Mouse (Mus musculus) MEL (cell line): ENCODE results near the gene Cabp2. TPM values are rescaled to one million over a fixed set of nuclear protein-coding genes. Genes with fewer than 3 reads are reported as not detected.

Source experiments
- DNase-seq: peaks from one replicate; pipeline ENCODE4 v3.0.0; 2011; ENCODE audit warnings: low read depth, low spot score
- H3K27ac ChIP-seq: 2 replicates; pipeline ENCODE4 v1.5.1; 2012; ENCODE audit warnings: low read depth, mild to moderate bottlenecking, control low read depth, low read length, moderate library complexity; ENCODE audit not compliant: control insufficient read depth
- H3K27me3 ChIP-seq, 2 experiments: fragments of 150-350 bp in 1 of 2; sonication (generic) in 1 of 2; 2 replicates each; pipeline ENCODE4 v1.6.1; 2012; ENCODE audit warnings: low read length in 2 of 2, mild to moderate bottlenecking in 2 of 2, improper control_type of control experiment in 1 of 2, moderate library complexity in 1 of 2; ENCODE audit not compliant: insufficient read depth in 2 of 2, control insufficient read depth in 1 of 2
- H3K36me3 ChIP-seq, 2 experiments: 2 replicates each; pipeline ENCODE4 v1.6.1; 2012 to 2014; ENCODE audit warnings: low read length in 2 of 2, improper control_type of control experiment in 1 of 2, inconsistent platforms in 1 of 2, mild to moderate bottlenecking in 1 of 2; ENCODE audit not compliant: insufficient read depth in 2 of 2, control insufficient read depth in 1 of 2
- H3K4me1 ChIP-seq, 2 experiments: fragments of 150-350 bp in 1 of 2; sonication (generic) in 1 of 2; 2 replicates each; pipeline ENCODE4 v1.6.1; 2012; ENCODE audit warnings: low read length in 2 of 2, improper control_type of control experiment in 1 of 2, mild to moderate bottlenecking in 1 of 2; ENCODE audit not compliant: insufficient read depth in 2 of 2, control insufficient read depth in 1 of 2
- H3K4me3 ChIP-seq, 2 experiments: fragments of 150-350 bp in 1 of 2; sonication (generic) in 1 of 2; 2 replicates each; pipeline ENCODE4 v1.5.1; 2012; ENCODE audit warnings: low read depth in 2 of 2, low read length in 2 of 2, mild to moderate bottlenecking in 2 of 2, moderate library complexity in 2 of 2, control low read depth in 1 of 2, improper control_type of control experiment in 1 of 2; ENCODE audit not compliant: control insufficient read depth in 1 of 2, insufficient read depth in 1 of 2
- H3K79me2 ChIP-seq: 2 replicates; pipeline ENCODE4 v1.6.1; 2012; ENCODE audit warnings: mild to moderate bottlenecking, low read length, moderate library complexity; ENCODE audit not compliant: control insufficient read depth, poor library complexity, insufficient read depth
- H3K9ac ChIP-seq: 2 replicates; pipeline ENCODE4 v1.6.1; 2012; ENCODE audit warnings: low read depth, mild to moderate bottlenecking, control low read depth, low read length, moderate library complexity; ENCODE audit not compliant: control insufficient read depth, poor library complexity, severe bottlenecking
- H3K9me3 ChIP-seq: fragments of 150-350 bp; sonication (generic); replicated peaks from 2 replicates; pipeline ENCODE4 v1.6.1; 2012; ENCODE audit warnings: mild to moderate bottlenecking, low read length, improper control_type of control experiment, moderate library complexity; ENCODE audit not compliant: insufficient read depth
- BHLHE40 ChIP-seq: IDR thresholded peaks from 2 replicates; pipeline ENCODE4 v1.6.1; 2012; ENCODE audit warnings: low read depth, mild to moderate bottlenecking, inconsistent platforms, low read length, improper control_type of control experiment, borderline replicate concordance
- CHD2 ChIP-seq: IDR thresholded peaks from 2 replicates; pipeline ENCODE4 v1.6.1; 2011; ENCODE audit warnings: low read length, improper control_type of control experiment
- CTCF ChIP-seq, 3 experiments: IDR thresholded peaks in 2 of 3; conservative IDR thresholded peaks in 1 of 3; 2 replicates each; pipeline ENCODE4 v1.5.1; 2011 to 2012; ENCODE audit warnings: low read length in 3 of 3, low read depth in 2 of 3, mild to moderate bottlenecking in 2 of 3, improper control_type of control experiment in 1 of 3, inconsistent platforms in 1 of 3, mixed read lengths in 1 of 3, moderate library complexity in 1 of 3; ENCODE audit not compliant: control insufficient read depth in 1 of 3, insufficient read depth in 1 of 3, poor library complexity in 1 of 3, severe bottlenecking in 1 of 3
- E2F4 ChIP-seq: IDR thresholded peaks from 2 replicates; pipeline ENCODE4 v1.6.1; 2011; ENCODE audit warnings: low read depth, low read length, improper control_type of control experiment, borderline replicate concordance
- ETS1 ChIP-seq: IDR thresholded peaks from 2 replicates; pipeline ENCODE4 v1.6.1; 2012; ENCODE audit warnings: low read depth, mild to moderate bottlenecking, inconsistent platforms, low read length, improper control_type of control experiment, moderate library complexity
- GATA1 ChIP-seq: IDR thresholded peaks from 2 replicates; pipeline ENCODE4 v1.6.1; 2011; ENCODE audit warnings: low read depth, low read length, improper control_type of control experiment
- HCFC1 ChIP-seq: IDR thresholded peaks from 2 replicates; pipeline ENCODE4 v1.6.1; 2012; ENCODE audit warnings: low read depth, mild to moderate bottlenecking, inconsistent platforms, low read length, improper control_type of control experiment, moderate library complexity
- MAZ ChIP-seq: IDR thresholded peaks from 2 replicates; pipeline ENCODE4 v1.6.1; 2012; ENCODE audit warnings: low read depth, mild to moderate bottlenecking, inconsistent platforms, low read length, improper control_type of control experiment
- MEF2A ChIP-seq: IDR thresholded peaks from 2 replicates; pipeline ENCODE4 v1.6.1; 2014; ENCODE audit warnings: low read depth, mild to moderate bottlenecking, inconsistent platforms, low read length, improper control_type of control experiment; ENCODE audit not compliant: poor library complexity, insufficient replicate concordance, severe bottlenecking; ENCODE audit errors: extremely low read depth
- MXI1 ChIP-seq: IDR thresholded peaks from 2 replicates; pipeline ENCODE4 v1.6.1; 2011; ENCODE audit warnings: mild to moderate bottlenecking, low read depth, low read length, improper control_type of control experiment
- MYB ChIP-seq: IDR thresholded peaks from 2 replicates; pipeline ENCODE4 v1.6.1; 2011; ENCODE audit warnings: mild to moderate bottlenecking, low read depth, low read length, improper control_type of control experiment
- MYC ChIP-seq: IDR thresholded peaks from 2 replicates; pipeline ENCODE4 v1.6.1; 2011; ENCODE audit warnings: low read depth, mild to moderate bottlenecking, low read length, improper control_type of control experiment, moderate library complexity
- NELFE ChIP-seq: IDR thresholded peaks from 2 replicates; pipeline ENCODE4 v1.6.1; 2011; ENCODE audit warnings: low read depth, low read length, improper control_type of control experiment
- NRF1 ChIP-seq: IDR thresholded peaks from 2 replicates; pipeline ENCODE4 v1.6.1; 2014; ENCODE audit warnings: low read depth, mild to moderate bottlenecking, inconsistent platforms, low read length, improper control_type of control experiment, moderate library complexity; ENCODE audit not compliant: poor library complexity, insufficient read depth, severe bottlenecking
- POLR2A ChIP-seq, 2 experiments: IDR thresholded peaks; 2 replicates each; pipeline ENCODE4 v1.6.1; 2011 to 2012; ENCODE audit warnings: low read length in 2 of 2, mild to moderate bottlenecking in 2 of 2, control low read depth in 1 of 2, improper control_type of control experiment in 1 of 2, low read depth in 1 of 2, moderate library complexity in 1 of 2; ENCODE audit not compliant: control insufficient read depth in 1 of 2, insufficient read depth in 1 of 2, poor library complexity in 1 of 2
- POLR2AphosphoS2 ChIP-seq: IDR thresholded peaks from 2 replicates; pipeline ENCODE4 v1.6.1; 2011; ENCODE audit warnings: low read length, improper control_type of control experiment
- POLR2AphosphoS5 ChIP-seq: IDR thresholded peaks from 2 replicates; pipeline ENCODE4 v1.6.1; 2012; ENCODE audit warnings: low read depth, borderline replicate concordance, mild to moderate bottlenecking, inconsistent platforms, low read length, moderate library complexity, mixed read lengths
- RAD21 ChIP-seq: IDR thresholded peaks from 2 replicates; pipeline ENCODE4 v1.6.1; 2011; ENCODE audit warnings: mild to moderate bottlenecking, low read depth, low read length, improper control_type of control experiment
- SIN3A ChIP-seq: IDR thresholded peaks from 2 replicates; pipeline ENCODE4 v1.6.1; 2012; ENCODE audit warnings: low read length, improper control_type of control experiment, inconsistent platforms
- SMC3 ChIP-seq: IDR thresholded peaks from 2 replicates; pipeline ENCODE4 v1.6.1; 2011; ENCODE audit warnings: low read depth, low read length, improper control_type of control experiment
- TAL1 ChIP-seq: IDR thresholded peaks from 2 replicates; pipeline ENCODE4 v1.6.1; 2012; ENCODE audit warnings: mild to moderate bottlenecking, inconsistent platforms, low read length, moderate library complexity, mixed read lengths
- ZC3H11A ChIP-seq: IDR thresholded peaks from 2 replicates; pipeline ENCODE4 v1.6.1; 2012; ENCODE audit warnings: low read depth, mild to moderate bottlenecking, inconsistent platforms, low read length, improper control_type of control experiment
- polyA plus RNA-seq, 2 experiments: library from polyadenylated mRNA; stranded (reverse) in 1 of 2; unstranded in 1 of 2; fragments of >175 nt in 1 of 2; fragments of >200 nt in 1 of 2; gene quantifications; 2 replicates each; pipeline versions ENCODE4 v1.2.1 to v1.2.4; 2012; ENCODE audit warnings: low replicate concordance in 2 of 2, low read depth in 1 of 2; ENCODE audit not compliant: insufficient read length in 2 of 2, insufficient read depth in 1 of 2, missing spikeins in 1 of 2
- total RNA-seq: library from RNA; depleted of rRNA; stranded (reverse); fragments of 300-350 nt; gene quantifications from 2 replicates; pipeline ENCODE4 v1.2.3, GENCODE M21; 2012

Gene Cabp2
- total and polyA plus RNA-seq, 3 experiments = 0.14 TPM; not detected in 2

- H3K9ac ChIP-seq = peak overlapping the region; percentile 74
- no peaks in the 10 kb centered on the region for H3K27me3 ChIP-seq
- peak overlapping the region; percentile 44 for H3K27ac ChIP-seq
- H3K4me1 ChIP-seq = peaks cover 0 to 21% of the 10 kb centered on the region in 2 experiments; a peak in 3 of 4 replicates
- H3K4me3 ChIP-seq = peak overlapping the region; percentile 74 to 99; a peak in 3 of 4 replicates
- peaks cover 8% of the 10 kb centered on the region for H3K79me2 ChIP-seq
- no peaks in the 10 kb centered on the region for H3K9me3 ChIP-seq
- H3K36me3 ChIP-seq = peaks cover 0 to 13% of the 10 kb centered on the region in 2 experiments; a peak in 2 of 4 replicates
- TF ChIP-seq HCFC1 (peak; percentile 52; the same call in 1 of the 2 replicates), ETS1 (peak; percentile 55; the same call in 1 of the 2 replicates), MXI1 (peak; percentile 64), RAD21 (peak; percentile 83), CTCF (IDR thresholded peaks at IDR 0.05 in 2 of 3, conservative IDR thresholded peaks at IDR 0.05 in 1 of 3; ENCODE audit: control insufficient read depth in 1 of 3, insufficient read depth in 1 of 3, low read depth in 2 of 3, low read length in 3 of 3, poor library complexity in 1 of 3, severe bottlenecking in 1 of 3) (peak; percentile 94 to 98 (median 95)), CHD2 (no peak), POLR2AphosphoS2 (no peak), POLR2AphosphoS5 (no peak), ZC3H11A (peak; percentile 87), E2F4 (no peak), MYB (no peak), GATA1 (no peak), NRF1 (0 out of 2 replicates have a peak, but pooled peaks have one; percentile 3), MEF2A (no peak), SMC3 (peak; percentile 98), SIN3A (peak; percentile 89), NELFE (0 out of 2 replicates have a peak, but pooled peaks have one; percentile 13), MYC (peak; percentile 54; the same call in 1 of the 2 replicates), MAZ (0 out of 2 replicates have a peak, but pooled peaks have one; percentile 45)
- DNase-seq = peak; percentile 94
Measured at GRCm38 (mm10) chr19:4099056-4099455, 17.7 kb downstream of the Cabp2 start.

GRCm38 (mm10) chr19:4099837-4100717, 18.7 kb downstream of the Cabp2 start, which contains the start of gene Pitpnm1:
Pitpnm1 (plus strand) TSS chr19:4099998.
- H3K9ac ChIP-seq = peak within 1 kb of the TSS; percentile 74
- H3K4me3 ChIP-seq = peak within 1 kb of the TSS; percentile 74 to 99
- H3K4me1 ChIP-seq = peaks cover 0 to 21% of the 10 kb centered on the region in 2 experiments; a peak in 3 of 4 replicates
- TF ChIP-seq POLR2A (IDR thresholded peaks at IDR 0.05; ENCODE audit: control insufficient read depth in 1 of 2, insufficient read depth in 1 of 2, low read depth in 1 of 2, low read length in 2 of 2, poor library complexity in 1 of 2) = peak in 1 of 2 experiments; percentile 78; a peak in 3 of 4 replicates
- TF ChIP-seq BHLHE40 = no peak
- peak; percentile 12 for TF ChIP-seq MXI1
- TF ChIP-seq SMC3 = peak; percentile 21; the same call in 1 of the 2 replicates
- peak; percentile 29 for TF ChIP-seq SIN3A
- TF ChIP-seq NELFE = peak; percentile 34; the same call in 1 of the 2 replicates
- TF ChIP-seq TAL1 = no peak
- peak; percentile 17; the same call in 1 of the 2 replicates for TF ChIP-seq HCFC1
- 0 out of 2 replicates have a peak, but pooled peaks have one; percentile 22 for TF ChIP-seq MAZ
- TF ChIP-seq, all 39 proteins: peak for 7
- Histone ChIP-seq H3K79me2 (peaks cover 8% of the 10 kb centered on the region), H3K27ac (peak within 1 kb of the TSS; percentile 44), H3K27me3 (no peaks in the 10 kb centered on the region), H3K36me3 (peaks cover 0 to 13% of the 10 kb centered on the region in 2 experiments; a peak in 2 of 4 replicates), H3K9me3 (no peaks in the 10 kb centered on the region)
- peak; percentile 76 for DNase-seq
